ENCODE assay signal across 8 mouse cellular contexts in the genomic region with DNA sequence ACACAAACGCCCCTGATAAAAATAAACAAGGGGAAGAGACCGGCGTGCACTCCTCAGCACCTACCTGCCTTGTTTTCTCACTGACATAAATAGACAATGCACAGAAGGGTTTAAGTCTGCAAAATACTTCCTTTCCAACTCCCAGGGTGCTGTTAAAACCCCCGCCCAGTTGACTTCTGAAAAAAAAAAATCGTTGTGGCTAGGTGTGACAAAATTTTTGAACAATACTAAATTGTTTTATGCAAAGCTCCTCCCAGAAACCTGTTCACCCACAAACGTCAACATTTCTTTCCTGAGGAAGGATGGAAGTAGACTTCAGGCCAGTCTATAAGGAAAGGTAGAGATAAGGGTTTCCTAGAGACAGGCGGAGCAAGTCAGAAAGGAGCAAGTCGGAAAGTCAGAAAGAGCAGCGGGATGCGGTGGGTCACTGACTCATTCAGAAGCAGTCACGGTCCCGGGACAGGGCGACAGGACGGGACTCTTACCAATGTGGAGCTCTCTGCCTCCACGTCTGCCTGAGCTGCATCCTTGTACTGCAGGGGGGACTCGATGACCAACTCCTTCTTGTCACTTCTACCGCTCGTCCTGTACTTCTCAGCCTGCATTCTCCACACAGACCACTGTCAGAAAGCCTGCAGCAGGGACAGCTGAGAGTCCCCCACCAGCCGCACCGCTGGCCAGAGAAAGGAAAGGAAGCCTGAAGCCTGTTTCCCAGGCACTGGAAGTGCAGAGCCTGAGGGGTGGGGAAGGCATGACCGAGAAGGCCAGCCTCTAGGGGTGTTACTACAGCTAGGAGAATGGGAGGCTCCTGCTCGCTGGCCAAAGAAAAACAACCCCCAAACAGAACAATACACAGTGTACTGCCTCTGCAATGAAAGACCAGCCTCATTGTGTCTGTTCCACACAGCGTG.
DNase-seq lines count a peak whose midpoint lies in the region; ATAC-seq and TF ChIP-seq lines count a peak whose summit lies in the region.

No protein-coding gene starts in this region.

- 9% methylated on average over 23 of the region's 23 CpGs for WGBS in hindbrain, embryonic 15.5 days

- TF ChIP-seq EP300 in ES-Bruce4 (IDR thresholded peaks at IDR 0.05; ENCODE audit: insufficient read depth, low read depth, low read length) = no peak

- no peaks in the 10 kb centered on the region for H3K9me3 ChIP-seq in ES-Bruce4 (replicated peaks; ENCODE audit: control insufficient read depth, insufficient read depth, low read length, poor library complexity, severe bottlenecking)
- no peaks in the 10 kb centered on the region for H3K9me3 ChIP-seq in hindbrain, embryonic 15.5 days

- no peak for TF ChIP-seq POLR2A in ES-Bruce4 (IDR thresholded peaks at IDR 0.05; ENCODE audit: insufficient read depth, low read length)

- H3K36me3 ChIP-seq in ES-Bruce4 (ENCODE audit: control insufficient read depth, insufficient read depth, low read length, poor library complexity, severe bottlenecking) = no peaks in the 10 kb centered on the region
- no peaks in the 10 kb centered on the region for H3K36me3 ChIP-seq in hindbrain, embryonic 15.5 days

- ATAC-seq in hindbrain, embryonic 15.5 days (ENCODE audit: low FRiP score, low read depth) = peak; percentile 82

- H3K4me2 ChIP-seq in hindbrain, embryonic 15.5 days = peak overlapping the region; percentile 56

- no peak for TF ChIP-seq CTCF in ES-Bruce4 (IDR thresholded peaks at IDR 0.05; ENCODE audit: low read depth, low read length)

- no peaks in the 10 kb centered on the region for H3K4me1 ChIP-seq in ES-Bruce4 (ENCODE audit: control insufficient read depth, insufficient read depth, low read length)
- peaks cover 12% of the 10 kb centered on the region for H3K4me1 ChIP-seq in brown adipose tissue, adult 24 weeks (ENCODE audit: control insufficient read depth, insufficient read depth, insufficient read length, low read length)
- peaks cover 23% of the 10 kb centered on the region for H3K4me1 ChIP-seq in hindbrain, embryonic 15.5 days (replicated peaks)

- H3K4me3 ChIP-seq in ES-Bruce4 (ENCODE audit: low read depth, low read length) = 0 out of 2 replicates have a peak overlapping the region, but pooled peaks have one; percentile 0
- peak overlapping the region; percentile 70 for H3K4me3 ChIP-seq in brown adipose tissue, adult 24 weeks (ENCODE audit: insufficient read depth, low read depth, low read length)
- H3K4me3 ChIP-seq in hindbrain, embryonic 15.5 days = peak overlapping the region; percentile 28

- H3K27ac ChIP-seq in ES-Bruce4 (ENCODE audit: insufficient read depth, low read length) = no peak overlapping the region
- peak overlapping the region; percentile 82 for H3K27ac ChIP-seq in brown adipose tissue, adult 24 weeks (replicated peaks; ENCODE audit: low read depth, low read length)
- peak overlapping the region; percentile 70 for H3K27ac ChIP-seq in hindbrain, embryonic 15.5 days (replicated peaks)

- no peak overlapping the region for H3K9ac ChIP-seq in ES-Bruce4 (ENCODE audit: low read depth, poor library complexity, severe bottlenecking)
- peak overlapping the region; percentile 33; the same call in 1 of the 2 replicates for H3K9ac ChIP-seq in hindbrain, embryonic 15.5 days

- no peaks in the 10 kb centered on the region for H3K27me3 ChIP-seq in ES-Bruce4 (ENCODE audit: control insufficient read depth, insufficient read depth, low read length, poor library complexity, severe bottlenecking)
- no peaks in the 10 kb centered on the region for H3K27me3 ChIP-seq in hindbrain, embryonic 15.5 days

- peak; percentile 68 for DNase-seq in gastrocnemius, postnatal 10 days
- peak; percentile 22 to 31 for DNase-seq in left cerebral cortex, adult 18-20 months (ENCODE audit: low spot score in 2 of 2)
- DNase-seq in lung, postnatal 25 days (ENCODE audit: low spot score) = peak; percentile 86
- peak; percentile 21 for DNase-seq in right cerebral cortex, postnatal 14 days
- DNase-seq in thymus, postnatal 25 days = no peak

Comparison
In these comparisons a context has a peak if more than half of its experiments do, and no peak if none do; other contexts are left out.
1. H3K4me3 ChIP-seq: peak in every context shown above with its lines; median percentile 70 in brown adipose tissue, adult 24 weeks; 28 in hindbrain, embryonic 15.5 days; 0 in ES-Bruce4.